In the genomic region with DNA sequence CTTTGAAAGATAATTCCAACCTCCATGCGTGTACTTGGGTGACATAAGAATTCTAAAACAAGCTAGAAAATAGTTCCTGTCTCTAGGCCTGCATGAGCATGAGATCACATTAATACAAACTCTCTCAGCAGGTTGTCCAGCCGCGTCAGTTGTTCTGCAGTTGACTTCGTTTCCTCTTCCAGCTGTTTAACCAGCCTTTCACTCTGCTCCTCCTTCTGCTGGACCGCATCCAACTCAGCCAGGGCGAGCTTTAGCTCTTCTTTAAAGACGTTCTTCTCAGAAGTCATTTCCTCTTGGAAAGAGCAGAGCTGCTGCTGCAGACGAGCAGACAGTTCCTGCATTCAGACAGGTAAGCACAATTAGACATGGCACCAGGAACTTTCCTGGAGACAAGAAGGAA, we compare ENCODE assay signal across 15 mouse cellular contexts. TPM values are rescaled to one million over a fixed set of nuclear protein-coding genes. Genes with fewer than 3 reads are reported as not detected.
DNase-seq lines count a peak whose midpoint lies in the region; ATAC-seq and TF ChIP-seq lines count a peak whose summit lies in the region.
"Had no signal": no experiment of that assay in that cellular context is flagged by ENCODE, and none has a peak within 500 bp of the region (broad histone marks: within the 10 kb centered on the region; RNA-seq: fewer than 3 reads in every experiment).

No protein-coding gene starts in this region.

- H3K36me3 ChIP-seq in kidney, embryonic 15.5 days: peaks cover 96% of the 10 kb centered on the region
- H3K36me3 ChIP-seq in macrophage (ENCODE audit: inconsistent target): no peaks in the 10 kb centered on the region

- no peaks in the 10 kb centered on the region for H3K79me2 ChIP-seq in macrophage (ENCODE audit: inconsistent target)

- no peaks in the 10 kb centered on the region for H3K27me3 ChIP-seq in kidney, embryonic 15.5 days
- H3K27me3 ChIP-seq: CH12.LX; embryonic facial prominence, embryonic 15.5 days; neural tube, embryonic 12.5 days; stomach, embryonic 15.5 days had no signal

- no peak overlapping the region for H3K9ac ChIP-seq in kidney, embryonic 15.5 days
- H3K9ac ChIP-seq: embryonic facial prominence, embryonic 15.5 days; forebrain, postnatal 0 days; neural tube, embryonic 12.5 days; stomach, embryonic 15.5 days had no signal

- peak; percentile 46 for DNase-seq in kidney, adult 18-20 months
- peak; percentile 14 for DNase-seq in ovary, postnatal 36 days (ENCODE audit: low spot score)
- no peak for DNase-seq in ovary, adult 18-20 months (ENCODE audit: low spot score)
- no peak for DNase-seq in neural tube, embryonic 10.5 days (ENCODE audit: extremely low spot score, low spot score)
- DNase-seq: cerebellum, postnatal 36 days; forebrain, postnatal 0 days; liver had no signal

- 84% methylated on average over 8 of the region's 8 CpGs for WGBS in kidney, embryonic 15.5 days
- 38% methylated on average over 8 of the region's 8 CpGs for WGBS in macrophage (ENCODE audit: missing documents)

- TF ChIP-seq POLR2A in bone marrow macrophage, adult 2 months (IDR thresholded peaks at IDR 0.05; ENCODE audit: borderline replicate concordance, low read depth, low read length): no peak

- no peak overlapping the region for H3K4me3 ChIP-seq in kidney, embryonic 15.5 days (replicated peaks)
- H3K4me3 ChIP-seq in bone marrow macrophage, adult 2 months (ENCODE audit: insufficient read depth, low read length): no peak overlapping the region
- no peak overlapping the region for H3K4me3 ChIP-seq in macrophage (ENCODE audit: inconsistent target)
- H3K4me3 ChIP-seq: embryonic facial prominence, embryonic 15.5 days; neural tube, embryonic 12.5 days; stomach, embryonic 15.5 days had no signal

- no peaks in the 10 kb centered on the region for H3K9me3 ChIP-seq in kidney, embryonic 15.5 days (replicated peaks)
- H3K9me3 ChIP-seq: embryonic facial prominence, embryonic 15.5 days; neural tube, embryonic 12.5 days; stomach, embryonic 15.5 days had no signal

- H3K4me2 ChIP-seq in kidney, embryonic 15.5 days: no peak overlapping the region
- H3K4me2 ChIP-seq: embryonic facial prominence, embryonic 15.5 days; neural tube, embryonic 12.5 days; stomach, embryonic 15.5 days had no signal

- H3K4me1 ChIP-seq in kidney, embryonic 15.5 days: no peaks in the 10 kb centered on the region
- peaks cover 9% of the 10 kb centered on the region; the same call in 1 of the 2 replicates for H3K4me1 ChIP-seq in bone marrow macrophage, adult 2 months (ENCODE audit: control insufficient read depth, insufficient read depth, low read length)
- H3K4me1 ChIP-seq: embryonic facial prominence, embryonic 15.5 days; neural tube, embryonic 12.5 days; stomach, embryonic 15.5 days had no signal

- TF ChIP-seq CTCF in bone marrow macrophage, adult 2 months (IDR thresholded peaks at IDR 0.05; ENCODE audit: low read depth, low read length): no peak

- H3K27ac ChIP-seq in kidney, embryonic 15.5 days: no peak overlapping the region
- H3K27ac ChIP-seq in bone marrow macrophage, adult 2 months (ENCODE audit: insufficient read depth, low read depth, low read length): peak overlapping the region; percentile 61
- H3K27ac ChIP-seq in macrophage: peak overlapping the region; percentile 36
- H3K27ac ChIP-seq: embryonic facial prominence, embryonic 15.5 days; neural tube, embryonic 12.5 days; stomach, embryonic 15.5 days had no signal

- no peak for ATAC-seq in kidney, embryonic 15.5 days (replicated peaks; ENCODE audit: low FRiP score)
- ATAC-seq: forebrain, postnatal 0 days; hindbrain, embryonic 16.5 days had no signal

RNA-seq across cellular contexts. Expression of gene Mat2b, which starts 18.9 kb away (rescaled TPM):
- 106 and 109 TPM in 2 replicates for polyA plus RNA-seq in kidney, embryonic 15.5 days (2015; fragmentation: Nextera tagmentation; extraction: Ambion mirVana)
- 70.7 and 71.6 TPM in 2 replicates for polyA plus RNA-seq in bone marrow macrophage, adult 2 months (2012; ENCODE audit: insufficient read depth, insufficient read length, missing spikeins)
- 100 to 1,000 TPM in 3 of 26 experiments, 10 to 100 TPM in 21, 1 to 10 TPM in 2; 6.4 to 103 (median 41.3) TPM for total RNA-seq in macrophage (2018; cell fraction: chromatin; rRNA removed)
- total RNA-seq in macrophage (2018; cell fraction: cytosol; rRNA removed): 10 to 100 TPM; 25.1 to 57.4 (median 48.2) TPM
- total RNA-seq in macrophage (2018; cell fraction: nucleus; rRNA removed): 10 to 100 TPM; 11.4 to 84.9 (median 36.2) TPM
- 28.8 to 55.1 TPM (median 43.4 TPM) in 3 replicates for polyA plus RNA-seq in macrophage (2018)

RNA-seq across cellular contexts. Expression of gene Hmmr, which starts 19.4 kb away (rescaled TPM):
- 48.2 and 48.4 TPM in 2 replicates for polyA plus RNA-seq in kidney, embryonic 15.5 days (2015; fragmentation: Nextera tagmentation; extraction: Ambion mirVana)
- 18.8 and 19.7 TPM in 2 replicates for polyA plus RNA-seq in bone marrow macrophage, adult 2 months (2012; ENCODE audit: insufficient read depth, insufficient read length, missing spikeins)
- total RNA-seq in macrophage (2018; cell fraction: chromatin; rRNA removed): 10 to 100 TPM in 1 of 26 experiments, 1 to 10 TPM in 15, under 1 TPM in 8, not detected in 2; 0.33 to 13.5 (median 1.5) TPM
- total RNA-seq in macrophage (2018; cell fraction: cytosol; rRNA removed): 1 to 10 TPM in 14 of 26 experiments, under 1 TPM in 12; 0.38 to 5.5 (median 1.4) TPM
- total RNA-seq in macrophage (2018; cell fraction: nucleus; rRNA removed): 1 to 10 TPM in 11 of 26 experiments, under 1 TPM in 15; 0.23 to 6.2 (median 0.91) TPM
- polyA plus RNA-seq in macrophage (2018): 0.32 to 7.1 TPM (median 3.3 TPM) in 3 replicates

RNA-seq across cellular contexts. Expression of gene Nudcd2, which starts 19.6 kb away (rescaled TPM):
- 165 and 178 TPM in 2 replicates for polyA plus RNA-seq in kidney, embryonic 15.5 days (2015; fragmentation: Nextera tagmentation; extraction: Ambion mirVana)
- 26.5 and 28.3 TPM in 2 replicates for polyA plus RNA-seq in bone marrow macrophage, adult 2 months (2012; ENCODE audit: insufficient read depth, insufficient read length, missing spikeins)
- total RNA-seq in macrophage (2018; cell fraction: chromatin; rRNA removed): 10 to 100 TPM in 19 of 26 experiments, 1 to 10 TPM in 7; 3.3 to 55.8 (median 18.0) TPM
- 10 to 100 TPM; 19.9 to 45.8 (median 28.3) TPM for total RNA-seq in macrophage (2018; cell fraction: cytosol; rRNA removed)
- total RNA-seq in macrophage (2018; cell fraction: nucleus; rRNA removed): 10 to 100 TPM in 22 of 26 experiments, 1 to 10 TPM in 4; 6.1 to 48.9 (median 15.6) TPM
- polyA plus RNA-seq in macrophage (2018): 35.8 to 54.5 TPM (median 53.0 TPM) in 3 replicates

RNA-seq across cellular contexts. Expression of gene Ccng1, which starts 41.3 kb away (rescaled TPM):
- polyA plus RNA-seq in kidney, embryonic 15.5 days (2015; fragmentation: Nextera tagmentation; extraction: Ambion mirVana): 37.9 and 42.6 TPM in 2 replicates
- 79.6 and 88.6 TPM in 2 replicates for polyA plus RNA-seq in bone marrow macrophage, adult 2 months (2012; ENCODE audit: insufficient read depth, insufficient read length, missing spikeins)
- 10 to 100 TPM in 19 of 26 experiments, 1 to 10 TPM in 7; 5.9 to 64.3 (median 19.1) TPM for total RNA-seq in macrophage (2018; cell fraction: chromatin; rRNA removed)
- 100 to 1,000 TPM; 116 to 190 (median 161) TPM for total RNA-seq in macrophage (2018; cell fraction: cytosol; rRNA removed)
- 100 to 1,000 TPM in 2 of 26 experiments, 10 to 100 TPM in 24; 18.2 to 114 (median 49.1) TPM for total RNA-seq in macrophage (2018; cell fraction: nucleus; rRNA removed)
- polyA plus RNA-seq in macrophage (2018): 131 to 159 TPM (median 149 TPM) in 3 replicates

Comparison
In these comparisons a context has a peak if more than half of its experiments do, and no peak if none do; other contexts are left out.
1. DNase-seq: peak in kidney, adult 18-20 months (single experiment) and ovary, postnatal 36 days (single experiment); none in ovary, adult 18-20 months (single experiment) and neural tube, embryonic 10.5 days (single experiment).